Mouse (Mus musculus): ENCODE data around the gene Lrp1.

DNA sequence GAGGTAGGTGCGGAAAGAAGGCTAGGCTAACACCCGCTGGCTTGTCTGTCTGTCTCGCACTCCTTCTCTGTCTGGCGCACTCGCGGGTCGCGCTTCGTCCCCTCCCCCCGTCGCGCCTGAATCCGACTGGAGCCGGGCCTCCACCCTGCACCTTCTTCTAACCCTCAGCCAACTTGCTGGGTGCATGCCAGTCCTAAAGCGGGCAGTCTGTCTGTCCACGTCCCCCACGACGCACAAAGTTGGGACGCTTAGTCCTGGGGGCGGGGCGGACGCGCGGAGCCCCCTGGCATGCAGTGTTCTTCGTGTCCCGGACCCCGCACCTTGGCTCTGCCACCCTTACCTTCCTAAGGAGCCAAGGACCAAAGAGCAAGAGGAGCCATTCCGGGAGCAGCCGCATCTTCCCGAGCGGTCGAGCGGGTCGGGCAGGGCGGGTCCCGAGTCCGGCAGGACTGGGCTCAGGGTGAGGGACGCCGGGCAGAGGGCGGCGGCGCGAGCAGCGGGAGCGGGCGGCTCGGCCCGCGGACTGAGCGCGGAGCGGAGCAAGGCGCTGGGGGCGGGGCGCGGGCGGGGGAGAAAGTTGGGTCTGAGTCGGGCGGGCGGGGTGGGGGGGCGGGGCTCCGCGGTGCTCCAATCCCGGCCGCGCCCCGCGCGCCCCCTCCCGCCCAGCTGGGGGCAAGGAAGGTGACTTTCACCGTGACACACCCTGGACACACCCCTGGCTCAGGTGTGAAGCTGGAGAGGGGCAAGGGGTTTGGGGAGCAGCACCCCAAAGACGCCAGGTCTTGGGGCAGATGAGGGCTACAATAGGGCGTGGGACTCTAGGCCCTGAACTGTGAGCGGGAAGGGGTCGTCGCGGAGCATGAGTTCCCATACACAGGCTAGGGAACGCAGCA, 86.7 kb downstream of the Lrp1 start, which contains the start of gene Nxph4:
- TF ChIP-seq POLR2A (IDR thresholded peaks at IDR 0.05; ENCODE audit: insufficient read depth, low read depth, low read length) = no peak
- no peak for TF ChIP-seq CTCF (IDR thresholded peaks at IDR 0.05; ENCODE audit: insufficient read depth, low read depth, low read length)
